Mouse (Mus musculus): ENCODE data around the gene Gchfr. TPM values are rescaled to one million over a fixed set of nuclear protein-coding genes. Genes with fewer than 3 reads are reported as not detected.

Gene Gchfr
- total and polyA plus RNA-seq, 3 experiments: 1.1 to 18.2 (median 1.8) TPM

DNA sequence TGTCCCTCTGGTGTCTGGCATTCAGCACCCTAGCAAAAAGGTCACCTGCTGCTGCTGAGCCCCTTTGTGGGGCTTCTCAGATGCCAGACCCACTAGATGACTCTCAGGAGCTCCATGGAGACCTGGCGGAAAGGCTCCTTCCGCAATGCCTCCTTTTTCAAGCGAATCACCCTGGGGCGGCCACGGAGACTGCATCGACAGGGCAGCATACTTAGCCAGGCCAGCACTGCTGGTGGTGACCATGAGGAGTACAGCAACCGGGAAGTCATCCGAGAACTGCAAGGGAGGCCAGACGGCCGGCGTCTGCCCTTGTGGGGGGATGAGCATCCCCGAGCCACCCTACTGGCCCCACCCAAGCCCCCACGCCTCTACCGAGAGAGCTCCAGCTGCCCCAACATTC, 7.3 kb downstream of the Gchfr start:
- no peak for DNase-seq (ENCODE audit: extremely low read depth)
- Histone ChIP-seq H3K79me2 (replicated peaks; ENCODE audit: control insufficient read depth, extremely low read depth, insufficient read depth, poor library complexity, severe bottlenecking) (no peaks in the 10 kb centered on the region; the same call in 1 of the 2 replicates), H3K27ac (ENCODE audit: insufficient read depth, low read depth) (peak overlapping the region; percentile 93), H3K4me2 (ENCODE audit: insufficient read depth, low read depth, poor library complexity, severe bottlenecking) (peak overlapping the region; percentile 85), H3K9me3 (replicated peaks; ENCODE audit: low read length) (peaks cover 5% of the 10 kb centered on the region), H3K9ac (ENCODE audit: insufficient read depth, low read depth) (peak overlapping the region; percentile 62), H3K4me3 (replicated peaks in 1 of 3; ENCODE audit: low read depth in 2 of 3, low read length in 2 of 3, poor library complexity in 1 of 3) (peak overlapping the region; percentile 54 to 57 (median 57)), H3K36me3 (replicated peaks in 1 of 2; ENCODE audit: control insufficient read depth in 1 of 2, insufficient read depth in 1 of 2, low read length in 1 of 2) (peaks cover 10 to 28% of the 10 kb centered on the region in 2 experiments), H3K4me1 (ENCODE audit: control insufficient read depth in 1 of 2, insufficient read depth in 2 of 2) (peaks cover 42 to 95% of the 10 kb centered on the region in 2 experiments), H3K27me3 (replicated peaks) (no peaks in the 10 kb centered on the region)
- dilution Hi-C loops (cut with MboI; ENCODE audit: extremely low pct_ligation_motif_present, extremely low pct_unique_long_range_greater_than_20kb, low sequenced_read_pairs) (no loop called here), in situ Hi-C loops (cut with MboI; ENCODE audit: low pct_ligation_motif_present, low pct_unique_long_range_greater_than_20kb, low sequenced_read_pairs) (loop anchor here (25.0 kb wide), 2 partner anchors 288 to 413 kb away; partner anchors contain the start of genes Ccdc9b and Phgr1)
- TF ChIP-seq ZMIZ1 (IDR thresholded peaks at IDR 0.05; ENCODE audit: low read depth, low read length) (no peak), ETS1 (conservative IDR thresholded peaks at IDR 0.05; ENCODE audit: low read depth, low read length) (no peak), MEF2A (IDR thresholded peaks at IDR 0.05; ENCODE audit: borderline replicate concordance, low read depth, low read length) (no peak), NELFE (IDR thresholded peaks at IDR 0.05; ENCODE audit: low read depth, low read length) (no peak), KAT2A (IDR thresholded peaks at IDR 0.05; ENCODE audit: insufficient replicate concordance, low read length) (no peak), POLR2AphosphoS2 (IDR thresholded peaks at IDR 0.05; ENCODE audit: low read depth, low read length) (no peak), USF1 (IDR thresholded peaks at IDR 0.05; ENCODE audit: low read depth, low read length) (no peak), RAD21 (IDR thresholded peaks at IDR 0.05; ENCODE audit: low read depth, low read length) (no peak), SIN3A (IDR thresholded peaks at IDR 0.05; ENCODE audit: low read length) (no peak; the same call in 1 of the 2 replicates)

DNA sequence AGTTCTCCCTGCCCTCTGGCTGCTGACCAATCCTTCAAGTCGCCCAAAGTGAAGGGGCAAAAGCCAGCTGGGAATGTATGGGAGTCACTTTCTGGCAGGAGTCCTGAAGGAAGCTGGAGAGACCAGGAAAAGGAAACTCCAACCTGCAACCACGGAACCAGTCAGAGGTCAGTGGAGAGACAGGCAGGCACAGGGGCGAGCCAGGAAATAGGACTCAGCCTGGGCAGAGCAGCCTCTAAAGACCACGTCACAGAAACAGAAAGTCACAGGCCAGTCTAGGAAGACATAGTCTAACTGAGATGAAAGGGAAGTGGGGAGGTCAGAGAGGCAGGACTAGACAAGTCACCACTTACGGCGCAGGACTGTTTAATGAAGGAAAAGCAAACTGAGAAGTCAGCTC, 8.0 kb downstream of the Gchfr start:
- peak overlapping the region; percentile 54 to 57 (median 57) for H3K4me3 ChIP-seq (replicated peaks in 1 of 3; ENCODE audit: low read depth in 2 of 3, low read length in 2 of 3, poor library complexity in 1 of 3)
- peaks cover 5% of the 10 kb centered on the region for H3K9me3 ChIP-seq (replicated peaks; ENCODE audit: low read length)
- peak overlapping the region; percentile 93 for H3K27ac ChIP-seq (ENCODE audit: insufficient read depth, low read depth)
- in situ Hi-C loops (cut with MboI; ENCODE audit: low pct_ligation_motif_present, low pct_unique_long_range_greater_than_20kb, low sequenced_read_pairs): loop anchor here (25.0 kb wide), 2 partner anchors 288 to 413 kb away; partner anchors contain the start of genes Ccdc9b and Phgr1
- H3K36me3 ChIP-seq (replicated peaks in 1 of 2; ENCODE audit: control insufficient read depth in 1 of 2, insufficient read depth in 1 of 2, low read length in 1 of 2): peaks cover 18 to 35% of the 10 kb centered on the region in 2 experiments
- peaks cover 39 to 90% of the 10 kb centered on the region in 2 experiments for H3K4me1 ChIP-seq (ENCODE audit: control insufficient read depth in 1 of 2, insufficient read depth in 2 of 2)
- peak overlapping the region; percentile 62 for H3K9ac ChIP-seq (ENCODE audit: insufficient read depth, low read depth)
- H3K79me2 ChIP-seq (replicated peaks; ENCODE audit: control insufficient read depth, extremely low read depth, insufficient read depth, poor library complexity, severe bottlenecking): no peaks in the 10 kb centered on the region; the same call in 1 of the 2 replicates
- dilution Hi-C loops (cut with MboI; ENCODE audit: extremely low pct_ligation_motif_present, extremely low pct_unique_long_range_greater_than_20kb, low sequenced_read_pairs): no loop called here
- peak overlapping the region; percentile 85 for H3K4me2 ChIP-seq (ENCODE audit: insufficient read depth, low read depth, poor library complexity, severe bottlenecking)
- DNase-seq (ENCODE audit: extremely low read depth): peak; percentile 52
- H3K27me3 ChIP-seq (replicated peaks): no peaks in the 10 kb centered on the region
- no peak for TF ChIP-seq BHLHE40 (IDR thresholded peaks at IDR 0.05; ENCODE audit: low read depth, low read length)
- no peak for TF ChIP-seq HCFC1 (IDR thresholded peaks at IDR 0.05; ENCODE audit: low read depth, low read length)
- no peak for TF ChIP-seq CHD2 (IDR thresholded peaks at IDR 0.05; ENCODE audit: low read length)
- no peak for TF ChIP-seq E2F4 (IDR thresholded peaks at IDR 0.05; ENCODE audit: insufficient replicate concordance, low read depth, low read length)
- no peak for TF ChIP-seq ZC3H11A (IDR thresholded peaks at IDR 0.05; ENCODE audit: low read depth, low read length)
- TF ChIP-seq JUND (conservative IDR thresholded peaks at IDR 0.05; ENCODE audit: low read depth, low read length): no peak
- TF ChIP-seq UBTF (IDR thresholded peaks at IDR 0.05; ENCODE audit: low read depth, low read length): no peak
- 0 out of 2 replicates have a peak, but pooled peaks have one; percentile 24 for TF ChIP-seq MYC (IDR thresholded peaks at IDR 0.05; ENCODE audit: low read depth, low read length)
- no peak for TF ChIP-seq MXI1 (IDR thresholded peaks at IDR 0.05; ENCODE audit: low read depth, low read length)
- no peak for TF ChIP-seq POLR2AphosphoS2 (IDR thresholded peaks at IDR 0.05; ENCODE audit: low read depth, low read length)
- no peak for TF ChIP-seq MAFK (IDR thresholded peaks at IDR 0.05; ENCODE audit: insufficient replicate concordance, low read length)
- no peak for TF ChIP-seq ZKSCAN1 (IDR thresholded peaks at IDR 0.05; ENCODE audit: borderline replicate concordance, low read depth, low read length)
- peak; percentile 55 for TF ChIP-seq IRF4 (IDR thresholded peaks at IDR 0.05; ENCODE audit: low read depth, low read length)
- no peak for TF ChIP-seq CTCF (conservative IDR thresholded peaks at IDR 0.05 in 1 of 2, IDR thresholded peaks at IDR 0.05 in 1 of 2; ENCODE audit: low read depth in 2 of 2, low read length in 2 of 2)
- TF ChIP-seq ELF1 (IDR thresholded peaks at IDR 0.05; ENCODE audit: low read depth, low read length): peak; percentile 69
- TF ChIP-seq KAT2A (IDR thresholded peaks at IDR 0.05; ENCODE audit: insufficient replicate concordance, low read length): no peak
- no peak for TF ChIP-seq USF1 (IDR thresholded peaks at IDR 0.05; ENCODE audit: low read depth, low read length)
- no peak for TF ChIP-seq MAZ (IDR thresholded peaks at IDR 0.05; ENCODE audit: low read depth, low read length)
- no peak for TF ChIP-seq RAD21 (IDR thresholded peaks at IDR 0.05; ENCODE audit: low read depth, low read length)
- TF ChIP-seq NRF1 (IDR thresholded peaks at IDR 0.05; ENCODE audit: low read depth, low read length): no peak
- TF ChIP-seq TCF12 (IDR thresholded peaks at IDR 0.05; ENCODE audit: low read depth, low read length): peak; percentile 35; the same call in 1 of the 2 replicates
- no peak for TF ChIP-seq CHD1 (IDR thresholded peaks at IDR 0.05; ENCODE audit: low read depth, low read length)
- no peak for TF ChIP-seq ZMIZ1 (IDR thresholded peaks at IDR 0.05; ENCODE audit: low read depth, low read length)
- peak; percentile 53 for TF ChIP-seq POLR2A (IDR thresholded peaks at IDR 0.05; ENCODE audit: low read depth, low read length)
- TF ChIP-seq SMC3 (IDR thresholded peaks at IDR 0.05; ENCODE audit: low read depth, low read length): no peak
- no peak for TF ChIP-seq GABPA (IDR thresholded peaks at IDR 0.05; ENCODE audit: insufficient replicate concordance, low read depth, low read length)
- TF ChIP-seq RCOR1 (conservative IDR thresholded peaks at IDR 0.05; ENCODE audit: low read depth, low read length): no peak
- TF ChIP-seq MEF2A (IDR thresholded peaks at IDR 0.05; ENCODE audit: borderline replicate concordance, low read depth, low read length): peak; percentile 26; the same call in 1 of the 2 replicates
